Mouse (Mus musculus): ENCODE results near the gene Fam131c. TPM values are rescaled to one million over a fixed set of nuclear protein-coding genes. Genes with fewer than 3 reads are reported as not detected.

Fam131c gene
- polyA plus RNA-seq, 1 experiment from 2014 or later = not detected

DNA sequence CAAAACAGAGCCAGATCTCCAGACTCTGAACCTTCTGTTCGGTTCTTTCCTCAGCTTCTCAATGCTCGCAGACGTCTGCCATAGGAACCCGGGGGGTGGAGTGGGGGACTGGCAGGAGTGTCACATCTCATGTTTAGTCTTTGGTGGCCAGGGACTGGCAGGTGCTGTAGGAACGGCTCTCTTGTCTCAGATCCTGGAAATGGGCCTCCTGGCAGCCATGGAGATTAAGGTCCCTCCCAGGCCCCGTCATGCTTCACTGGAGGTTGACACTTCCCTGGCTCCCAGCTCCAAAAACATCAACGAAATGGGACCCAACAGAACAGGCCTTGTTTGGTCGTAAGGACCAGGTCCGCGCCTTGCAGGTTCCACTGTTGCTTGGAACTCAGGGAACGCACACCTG is 19.4 kb upstream of the Fam131c start:
- no peak for ATAC-seq (ENCODE audit: low read depth)
- Histone ChIP-seq H3K4me2 (ENCODE audit: low read depth, low read length) (no peak overlapping the region), H3K36me3 (ENCODE audit: control insufficient read depth, insufficient read depth) (no peaks in the 10 kb centered on the region), H3K9ac (ENCODE audit: low read depth, low read length) (no peak overlapping the region), H3K9me3 (replicated peaks; ENCODE audit: control insufficient read depth, low read length) (no peaks in the 10 kb centered on the region), H3K27me3 (ENCODE audit: control insufficient read depth, insufficient read depth, low read depth, low read length) (no peaks in the 10 kb centered on the region), H3K4me1 (ENCODE audit: control insufficient read depth, low read depth, low read length) (peaks cover 4% of the 10 kb centered on the region; the same call in 1 of the 2 replicates), H3K27ac (ENCODE audit: low read length) (no peak overlapping the region), H3K4me3 (ENCODE audit: low read depth, low read length) (no peak overlapping the region)
- 63% methylated on average over 11 of the region's 11 CpGs for WGBS (ENCODE audit: insufficient replicate concordance)

GRCm38 (mm10) chr4:141350015-141350414 is 18.0 kb upstream of the Fam131c start:
- H3K4me2 ChIP-seq (ENCODE audit: low read depth, low read length) = no peak overlapping the region
- WGBS (ENCODE audit: insufficient replicate concordance) = 57% methylated on average over 12 of the region's 12 CpGs
- no peak overlapping the region for H3K27ac ChIP-seq (ENCODE audit: low read length)
- H3K36me3 ChIP-seq (ENCODE audit: control insufficient read depth, insufficient read depth) = no peaks in the 10 kb centered on the region
- no peaks in the 10 kb centered on the region for H3K27me3 ChIP-seq (ENCODE audit: control insufficient read depth, insufficient read depth, low read depth, low read length)
- peaks cover 4% of the 10 kb centered on the region; the same call in 1 of the 2 replicates for H3K4me1 ChIP-seq (ENCODE audit: control insufficient read depth, low read depth, low read length)
- ATAC-seq (ENCODE audit: low read depth) = no peak
- no peak overlapping the region for H3K9ac ChIP-seq (ENCODE audit: low read depth, low read length)
- no peak overlapping the region for H3K4me3 ChIP-seq (ENCODE audit: low read depth, low read length)
- H3K9me3 ChIP-seq (replicated peaks; ENCODE audit: control insufficient read depth, low read length) = no peaks in the 10 kb centered on the region

GRCm38 (mm10) chr4:141351972-141352371 is 16.0 kb upstream of the Fam131c start:
- Histone ChIP-seq H3K9me3 (replicated peaks; ENCODE audit: control insufficient read depth, low read length) (no peaks in the 10 kb centered on the region), H3K36me3 (ENCODE audit: control insufficient read depth, insufficient read depth) (no peaks in the 10 kb centered on the region), H3K27ac (ENCODE audit: low read length) (no peak overlapping the region), H3K4me3 (ENCODE audit: low read depth, low read length) (no peak overlapping the region), H3K4me1 (ENCODE audit: control insufficient read depth, low read depth, low read length) (peaks cover 4% of the 10 kb centered on the region; the same call in 1 of the 2 replicates), H3K9ac (ENCODE audit: low read depth, low read length) (no peak overlapping the region), H3K4me2 (ENCODE audit: low read depth, low read length) (no peak overlapping the region), H3K27me3 (ENCODE audit: control insufficient read depth, insufficient read depth, low read depth, low read length) (no peaks in the 10 kb centered on the region)
- WGBS (ENCODE audit: insufficient replicate concordance) = 41% methylated on average over 7 of the region's 7 CpGs
- ATAC-seq (ENCODE audit: low read depth) = no peak

- 59% methylated on average over 5 of the region's 5 CpGs for WGBS (ENCODE audit: insufficient replicate concordance)
- Histone ChIP-seq H3K9me3 (replicated peaks; ENCODE audit: control insufficient read depth, low read length) (no peaks in the 10 kb centered on the region), H3K27me3 (ENCODE audit: control insufficient read depth, insufficient read depth, low read depth, low read length) (no peaks in the 10 kb centered on the region), H3K27ac (ENCODE audit: low read length) (no peak overlapping the region), H3K4me1 (ENCODE audit: control insufficient read depth, low read depth, low read length) (no peaks in the 10 kb centered on the region), H3K9ac (ENCODE audit: low read depth, low read length) (no peak overlapping the region), H3K36me3 (ENCODE audit: control insufficient read depth, insufficient read depth) (no peaks in the 10 kb centered on the region), H3K4me2 (ENCODE audit: low read depth, low read length) (no peak overlapping the region), H3K4me3 (ENCODE audit: low read depth, low read length) (no peak overlapping the region)
- ATAC-seq (ENCODE audit: low read depth) = no peak
These were observed 15.0 kb upstream of the Fam131c start for GRCm38 (mm10) chr4:141352986-141353385.

- H3K4me2 ChIP-seq (ENCODE audit: low read depth, low read length) = no peak overlapping the region
These were observed 14.2 kb upstream of the Fam131c start for GRCm38 (mm10) chr4:141353868-141354267.

GRCm38 (mm10) chr4:141357811-141358210 is 10.2 kb upstream of the Fam131c start:
- Histone ChIP-seq H3K4me3 (ENCODE audit: low read depth, low read length) (no peak overlapping the region), H3K27me3 (ENCODE audit: control insufficient read depth, insufficient read depth, low read depth, low read length) (no peaks in the 10 kb centered on the region), H3K36me3 (ENCODE audit: control insufficient read depth, insufficient read depth) (no peaks in the 10 kb centered on the region), H3K4me2 (ENCODE audit: low read depth, low read length) (no peak overlapping the region), H3K27ac (ENCODE audit: low read length) (no peak overlapping the region), H3K4me1 (ENCODE audit: control insufficient read depth, low read depth, low read length) (no peaks in the 10 kb centered on the region), H3K9me3 (replicated peaks; ENCODE audit: control insufficient read depth, low read length) (no peaks in the 10 kb centered on the region), H3K9ac (ENCODE audit: low read depth, low read length) (no peak overlapping the region)
- ATAC-seq (ENCODE audit: low read depth) = no peak

More at GRCm38 (mm10) chr4:141353868-141354267, 14.2 kb upstream of the Fam131c start:
- no peak overlapping the region for H3K9ac ChIP-seq (ENCODE audit: low read depth, low read length)
- no peaks in the 10 kb centered on the region for H3K9me3 ChIP-seq (replicated peaks; ENCODE audit: control insufficient read depth, low read length)
- no peaks in the 10 kb centered on the region for H3K36me3 ChIP-seq (ENCODE audit: control insufficient read depth, insufficient read depth)
- H3K27me3 ChIP-seq (ENCODE audit: control insufficient read depth, insufficient read depth, low read depth, low read length) = no peaks in the 10 kb centered on the region
- WGBS (ENCODE audit: insufficient replicate concordance) = 62% methylated on average over 8 of the region's 8 CpGs
- H3K4me3 ChIP-seq (ENCODE audit: low read depth, low read length) = no peak overlapping the region
- H3K4me1 ChIP-seq (ENCODE audit: control insufficient read depth, low read depth, low read length) = no peaks in the 10 kb centered on the region
- H3K27ac ChIP-seq (ENCODE audit: low read length) = no peak overlapping the region
- ATAC-seq (ENCODE audit: low read depth) = no peak

GRCm38 (mm10) chr4:141359222-141359621 is 8.8 kb upstream of the Fam131c start:
- no peaks in the 10 kb centered on the region for H3K4me1 ChIP-seq (ENCODE audit: control insufficient read depth, low read depth, low read length)
- H3K36me3 ChIP-seq (ENCODE audit: control insufficient read depth, insufficient read depth) = no peaks in the 10 kb centered on the region
- H3K9me3 ChIP-seq (replicated peaks; ENCODE audit: control insufficient read depth, low read length) = no peaks in the 10 kb centered on the region
- ATAC-seq (ENCODE audit: low read depth) = no peak
- WGBS (ENCODE audit: insufficient replicate concordance) = 74% methylated on average over 6 of the region's 6 CpGs
- H3K27ac ChIP-seq (ENCODE audit: low read length) = no peak overlapping the region
- H3K9ac ChIP-seq (ENCODE audit: low read depth, low read length) = no peak overlapping the region
- H3K4me3 ChIP-seq (ENCODE audit: low read depth, low read length) = no peak overlapping the region
- H3K4me2 ChIP-seq (ENCODE audit: low read depth, low read length) = no peak overlapping the region
- no peaks in the 10 kb centered on the region for H3K27me3 ChIP-seq (ENCODE audit: control insufficient read depth, insufficient read depth, low read depth, low read length)

GRCm38 (mm10) chr4:141360846-141361245 is 7.2 kb upstream of the Fam131c start:
- Histone ChIP-seq H3K36me3 (ENCODE audit: control insufficient read depth, insufficient read depth) (no peaks in the 10 kb centered on the region), H3K9me3 (replicated peaks; ENCODE audit: control insufficient read depth, low read length) (no peaks in the 10 kb centered on the region), H3K4me1 (ENCODE audit: control insufficient read depth, low read depth, low read length) (no peaks in the 10 kb centered on the region), H3K27ac (ENCODE audit: low read length) (no peak overlapping the region), H3K27me3 (ENCODE audit: control insufficient read depth, insufficient read depth, low read depth, low read length) (peaks cover 3% of the 10 kb centered on the region), H3K4me2 (ENCODE audit: low read depth, low read length) (no peak overlapping the region), H3K9ac (ENCODE audit: low read depth, low read length) (no peak overlapping the region), H3K4me3 (ENCODE audit: low read depth, low read length) (no peak overlapping the region)
- no peak for ATAC-seq (ENCODE audit: low read depth)
- 25% methylated on average over 7 of the region's 7 CpGs for WGBS (ENCODE audit: insufficient replicate concordance)

GRCm38 (mm10) chr4:141362937-141363548 is 5.0 kb upstream of the Fam131c start:
- Histone ChIP-seq H3K4me2 (ENCODE audit: low read depth, low read length) (no peak overlapping the region), H3K4me1 (ENCODE audit: control insufficient read depth, low read depth, low read length) (no peaks in the 10 kb centered on the region; the same call in 1 of the 2 replicates), H3K36me3 (ENCODE audit: control insufficient read depth, insufficient read depth) (no peaks in the 10 kb centered on the region), H3K4me3 (ENCODE audit: low read depth, low read length) (no peak overlapping the region), H3K9me3 (replicated peaks; ENCODE audit: control insufficient read depth, low read length) (no peaks in the 10 kb centered on the region), H3K27me3 (ENCODE audit: control insufficient read depth, insufficient read depth, low read depth, low read length) (peaks cover 14% of the 10 kb centered on the region), H3K27ac (ENCODE audit: low read length) (no peak overlapping the region), H3K9ac (ENCODE audit: low read depth, low read length) (no peak overlapping the region)
- WGBS (ENCODE audit: insufficient replicate concordance) = 18% methylated on average over 11 of the region's 11 CpGs
- ATAC-seq (ENCODE audit: low read depth) = peak; percentile 67

Data from liver, embryonic 16.5 days (tissue).